Mouse (Mus musculus): ENCODE results near the gene Tmem223. TPM values are rescaled to one million over a fixed set of nuclear protein-coding genes. Genes with fewer than 3 reads are reported as not detected.

The Tmem223 gene
- total and polyA plus RNA-seq, 2 experiments from 2014 or later = 241 to 269 TPM

DNA sequence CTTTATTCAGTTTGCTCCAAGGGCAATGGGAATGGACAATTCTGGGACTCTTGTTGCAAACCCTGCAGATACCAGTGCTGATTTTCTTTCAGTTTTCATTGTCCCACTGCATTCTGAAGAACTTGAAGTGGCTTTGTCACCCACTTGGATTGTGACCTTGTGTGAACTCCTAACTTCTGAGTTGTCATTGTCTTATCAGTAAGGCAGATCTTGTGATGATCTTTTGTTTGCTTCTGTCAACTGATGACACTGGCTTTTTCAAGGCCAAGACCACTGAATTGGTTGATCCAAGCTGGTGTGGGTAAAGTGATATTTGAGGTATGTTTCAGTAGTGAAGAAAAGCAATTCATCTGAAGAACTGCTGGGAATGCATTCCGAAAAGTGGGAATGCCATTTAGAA lies 25.4 kb upstream of the Tmem223 start:
- H3K4me2 ChIP-seq (ENCODE audit: low read depth) = no peak overlapping the region
- no peak for TF ChIP-seq CTCF (IDR thresholded peaks at IDR 0.05; ENCODE audit: low read depth)
- H3K27me3 ChIP-seq (ENCODE audit: insufficient read depth, low read length) = no peaks in the 10 kb centered on the region
- no peak overlapping the region for H3K4me3 ChIP-seq (ENCODE audit: low read depth, low read length)
- no peaks in the 10 kb centered on the region for H3K9me3 ChIP-seq (ENCODE audit: low read length)
- H3K27ac ChIP-seq (ENCODE audit: low read depth, low read length) = no peak overlapping the region
- DNase-seq (no peak), ATAC-seq (no peak)
- WGBS = 96% methylated on average over 1 of the region's 1 CpGs
- peaks cover 62% of the 10 kb centered on the region for H3K36me3 ChIP-seq (ENCODE audit: insufficient read depth)
- H3K9ac ChIP-seq = no peak overlapping the region
- H3K4me1 ChIP-seq (ENCODE audit: insufficient read depth) = peaks cover 8% of the 10 kb centered on the region

DNA sequence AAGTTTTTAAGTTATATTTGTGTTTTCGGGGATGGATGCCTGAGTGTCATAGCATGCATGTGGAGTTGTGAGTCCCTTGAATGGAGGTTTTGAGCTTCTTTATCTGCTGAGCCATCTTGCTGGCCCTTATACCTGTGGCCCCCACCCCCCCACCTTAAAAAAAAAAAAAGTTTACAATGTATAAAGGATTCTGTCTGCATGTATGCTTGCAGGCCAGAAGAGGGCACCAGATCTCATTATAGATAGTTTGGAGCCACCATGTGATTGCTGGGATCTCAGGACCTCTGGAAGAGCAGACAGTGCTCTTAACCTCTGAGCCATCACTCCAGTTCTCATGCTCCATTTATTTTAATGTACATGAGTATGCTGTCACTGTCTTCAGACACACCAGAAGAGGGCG lies 23.4 kb upstream of the Tmem223 start:
- DNase-seq (no peak), ATAC-seq (0 out of 2 replicates have a peak, but pooled peaks have one; percentile 20)
- no peak overlapping the region for H3K27ac ChIP-seq (ENCODE audit: low read depth, low read length)
- TF ChIP-seq CTCF (IDR thresholded peaks at IDR 0.05; ENCODE audit: low read depth) = peak; percentile 43
- no peak overlapping the region for H3K9ac ChIP-seq
- H3K27me3 ChIP-seq (ENCODE audit: insufficient read depth, low read length) = no peaks in the 10 kb centered on the region
- no peak overlapping the region for H3K4me2 ChIP-seq (ENCODE audit: low read depth)
- peaks cover 5% of the 10 kb centered on the region for H3K4me1 ChIP-seq (ENCODE audit: insufficient read depth)
- peaks cover 75% of the 10 kb centered on the region for H3K36me3 ChIP-seq (ENCODE audit: insufficient read depth)
- 73% methylated on average over 2 of the region's 2 CpGs for WGBS
- no peaks in the 10 kb centered on the region for H3K9me3 ChIP-seq (ENCODE audit: low read length)
- no peak overlapping the region for H3K4me3 ChIP-seq (ENCODE audit: low read depth, low read length)

DNA sequence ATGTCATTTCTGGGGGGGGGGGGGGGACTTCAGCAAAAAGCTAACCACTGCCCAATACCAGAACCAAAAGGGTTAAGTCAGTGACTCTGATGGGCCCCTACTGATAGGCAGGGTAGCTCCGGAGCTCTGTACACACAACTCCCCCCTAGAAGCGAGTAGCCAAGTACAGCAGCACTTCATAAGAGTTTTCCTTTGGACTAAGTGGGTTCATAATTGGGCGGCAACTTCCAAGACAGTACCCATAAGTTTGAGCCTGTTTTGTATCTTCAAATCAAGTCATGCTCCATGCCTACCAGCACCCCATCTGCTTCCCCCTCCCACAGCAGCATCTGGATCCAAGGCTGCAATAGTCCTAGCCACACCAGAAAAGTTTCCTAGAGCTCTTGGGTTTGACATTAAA lies 15.1 kb upstream of the Tmem223 start:
- no peak overlapping the region for H3K4me3 ChIP-seq (ENCODE audit: low read depth, low read length)
- H3K9me3 ChIP-seq (ENCODE audit: low read length) = no peaks in the 10 kb centered on the region
- H3K36me3 ChIP-seq (ENCODE audit: insufficient read depth) = peaks cover 30% of the 10 kb centered on the region
- H3K9ac ChIP-seq = no peak overlapping the region
- DNase-seq = no peak
- 83% methylated on average over 3 of the region's 3 CpGs for WGBS
- no peak overlapping the region for H3K27ac ChIP-seq (ENCODE audit: low read depth, low read length)
- peaks cover 16% of the 10 kb centered on the region for H3K4me1 ChIP-seq (ENCODE audit: insufficient read depth)
- TF ChIP-seq CTCF (IDR thresholded peaks at IDR 0.05; ENCODE audit: low read depth) = no peak
- no peak for ATAC-seq
- H3K27me3 ChIP-seq (ENCODE audit: insufficient read depth, low read length) = no peaks in the 10 kb centered on the region
- peak overlapping the region; percentile 63; the same call in 1 of the 2 replicates for H3K4me2 ChIP-seq (ENCODE audit: low read depth)

DNA sequence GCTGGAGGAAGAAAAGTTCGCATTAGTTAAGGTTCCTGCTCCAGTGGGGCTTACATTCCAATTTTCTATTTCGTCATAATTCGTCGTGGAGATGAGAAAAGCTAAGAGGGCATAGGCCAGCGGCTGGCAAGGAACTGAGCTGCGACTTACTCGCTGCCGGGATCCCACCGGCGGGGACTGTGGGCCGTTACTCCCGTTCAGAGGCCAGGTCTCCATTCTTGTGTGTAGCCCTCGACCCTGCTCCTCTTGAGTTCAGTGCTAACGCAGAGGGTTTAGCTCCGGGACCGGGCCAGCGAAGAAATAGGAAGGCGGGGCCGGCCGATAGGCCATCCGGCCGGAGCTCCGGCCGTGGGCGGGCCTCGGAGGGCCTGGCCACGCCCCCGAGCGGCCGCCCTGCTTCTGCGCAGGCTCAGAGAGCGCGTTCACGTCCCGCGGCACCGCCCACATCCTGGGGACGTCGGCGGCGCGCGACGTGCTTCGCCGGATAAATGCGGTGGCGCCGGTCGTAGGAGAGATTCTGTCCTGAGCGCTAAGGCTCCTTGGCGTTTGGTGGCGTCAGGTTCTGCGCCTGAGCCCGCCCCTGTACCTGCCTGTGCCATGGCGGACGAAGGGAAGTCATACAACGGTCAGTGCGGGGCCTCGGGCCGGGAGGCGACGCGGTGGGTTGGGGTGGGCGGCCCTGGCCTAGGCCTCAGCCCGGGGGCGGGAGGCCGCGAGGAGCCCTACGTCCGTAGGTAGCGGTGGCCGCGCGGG lies 14.0 kb upstream of the Tmem223 start, which contains the start of gene Nxf1:
Gene Nxf1, plus strand, starts transcription at position 439 of the 753 bp plus-strand sequence.
- ATAC-seq (peak; percentile 96), DNase-seq (peak; percentile 95)
- H3K4me3 ChIP-seq (ENCODE audit: low read depth, low read length) = peak within 1 kb of the TSS; percentile 93
- peak; percentile 26; the same call in 1 of the 2 replicates for TF ChIP-seq CTCF (IDR thresholded peaks at IDR 0.05; ENCODE audit: low read depth)
- H3K36me3 ChIP-seq (ENCODE audit: insufficient read depth) = peaks cover 21% of the 10 kb centered on the region
- H3K4me1 ChIP-seq (ENCODE audit: insufficient read depth) = peaks cover 16% of the 10 kb centered on the region
- H3K27ac ChIP-seq (ENCODE audit: low read depth, low read length) = peak within 1 kb of the TSS; percentile 89
- H3K27me3 ChIP-seq (ENCODE audit: insufficient read depth, low read length) = no peaks in the 10 kb centered on the region
- peak within 1 kb of the TSS; percentile 63 for H3K4me2 ChIP-seq (ENCODE audit: low read depth)
- H3K9me3 ChIP-seq (ENCODE audit: low read length) = no peaks in the 10 kb centered on the region
- H3K9ac ChIP-seq = peak within 1 kb of the TSS; percentile 92
- 2% methylated on average over 75 of the region's 75 CpGs for WGBS

DNA sequence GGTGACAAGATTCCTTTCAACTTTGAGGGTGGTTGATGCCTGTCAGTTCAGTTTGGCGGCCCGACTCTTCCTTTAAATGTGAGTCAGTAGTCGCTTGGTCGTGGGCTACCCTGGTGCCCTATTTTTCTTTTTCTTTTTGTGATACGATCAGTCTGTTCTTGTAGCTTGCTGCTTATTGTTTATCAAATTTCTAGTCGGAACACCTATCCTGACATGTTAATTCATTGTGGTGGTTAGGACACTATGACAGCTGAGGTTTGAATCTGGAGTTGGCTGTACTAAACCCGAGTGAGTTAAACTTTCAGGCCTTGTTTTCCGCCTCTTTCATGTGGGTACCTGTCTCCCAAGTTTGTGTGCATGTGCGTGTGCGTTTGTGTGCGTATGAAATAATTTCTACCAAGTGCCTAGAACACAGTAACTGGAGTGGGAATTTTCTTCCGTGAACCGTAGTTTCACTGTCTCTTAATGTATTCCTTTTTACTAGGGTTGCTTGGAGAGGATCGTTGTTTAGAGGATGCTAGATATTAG lies 13.3 kb upstream of the Tmem223 start:
- no peak for ATAC-seq
- 4% methylated on average over 14 of the region's 14 CpGs for WGBS
- H3K9me3 ChIP-seq (ENCODE audit: low read length) = no peaks in the 10 kb centered on the region
- H3K36me3 ChIP-seq (ENCODE audit: insufficient read depth) = peaks cover 22% of the 10 kb centered on the region
- DNase-seq = peak; percentile 21
- peak overlapping the region; percentile 93 for H3K4me3 ChIP-seq (ENCODE audit: low read depth, low read length)
- no peaks in the 10 kb centered on the region for H3K27me3 ChIP-seq (ENCODE audit: insufficient read depth, low read length)
- peak overlapping the region; percentile 89 for H3K27ac ChIP-seq (ENCODE audit: low read depth, low read length)
- H3K4me2 ChIP-seq (ENCODE audit: low read depth) = peak overlapping the region; percentile 63
- no peak for TF ChIP-seq CTCF (IDR thresholded peaks at IDR 0.05; ENCODE audit: low read depth)
- H3K9ac ChIP-seq = peak overlapping the region; percentile 92
- H3K4me1 ChIP-seq (ENCODE audit: insufficient read depth) = peaks cover 16% of the 10 kb centered on the region

DNA sequence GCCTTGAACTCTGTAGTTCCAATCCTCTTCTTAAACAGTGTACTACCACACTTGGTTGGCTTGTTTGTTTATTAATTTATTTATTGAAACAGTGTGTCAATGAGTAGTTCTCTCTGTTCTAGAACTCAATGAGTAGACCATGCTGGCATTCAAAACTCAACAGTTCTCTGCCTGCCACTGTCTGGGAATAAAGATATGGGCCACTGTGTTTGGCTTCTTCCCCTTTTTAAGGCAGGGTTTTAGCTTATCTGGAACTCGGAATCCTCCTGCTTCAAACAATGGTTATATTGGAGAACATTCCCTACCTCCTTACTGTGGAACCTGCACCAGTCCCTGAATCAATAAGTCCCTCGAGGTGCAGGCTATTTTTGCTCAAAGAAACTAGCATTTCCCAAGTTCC lies 11.9 kb upstream of the Tmem223 start:
- no peak for ATAC-seq
- no peak for DNase-seq
- H3K4me3 ChIP-seq (ENCODE audit: low read depth, low read length) = no peak overlapping the region
- no peak overlapping the region for H3K4me2 ChIP-seq (ENCODE audit: low read depth)
- no peaks in the 10 kb centered on the region for H3K9me3 ChIP-seq (ENCODE audit: low read length)
- no peak overlapping the region for H3K27ac ChIP-seq (ENCODE audit: low read depth, low read length)
- H3K4me1 ChIP-seq (ENCODE audit: insufficient read depth) = peaks cover 16% of the 10 kb centered on the region
- WGBS = 88% methylated on average over 2 of the region's 2 CpGs
- H3K27me3 ChIP-seq (ENCODE audit: insufficient read depth, low read length) = no peaks in the 10 kb centered on the region
- peaks cover 27% of the 10 kb centered on the region for H3K36me3 ChIP-seq (ENCODE audit: insufficient read depth)
- no peak for TF ChIP-seq CTCF (IDR thresholded peaks at IDR 0.05; ENCODE audit: low read depth)
- no peak overlapping the region for H3K9ac ChIP-seq

DNA sequence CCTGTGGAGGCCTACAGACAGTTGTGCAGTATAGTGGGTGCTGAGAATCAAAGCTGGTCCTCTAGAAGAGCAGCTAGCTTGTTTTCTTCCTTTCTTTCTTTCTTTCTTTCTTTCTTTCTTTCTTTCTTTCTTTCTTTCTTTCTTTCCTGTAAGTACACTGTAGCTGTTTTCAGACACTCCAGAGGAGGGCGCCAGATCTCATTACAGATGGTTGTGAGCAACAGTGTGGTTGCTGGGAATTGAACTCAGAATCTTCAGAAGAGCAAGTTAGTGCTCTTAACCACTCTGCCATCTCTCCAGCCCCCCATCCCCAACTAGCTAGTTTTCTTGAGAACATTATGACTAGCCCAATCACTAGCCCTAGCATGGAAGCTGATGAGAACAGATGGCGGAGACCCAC lies 10.0 kb upstream of the Tmem223 start:
- WGBS = 90% methylated on average over 2 of the region's 2 CpGs
- peaks cover 15% of the 10 kb centered on the region for H3K4me1 ChIP-seq (ENCODE audit: insufficient read depth)
- 0 out of 2 replicates have a peak, but pooled peaks cover 5% of the 10 kb centered on the region for H3K9me3 ChIP-seq (ENCODE audit: low read length)
- peak; percentile 4; the same call in 1 of the 2 replicates for TF ChIP-seq CTCF (IDR thresholded peaks at IDR 0.05; ENCODE audit: low read depth)
- no peak overlapping the region for H3K4me3 ChIP-seq (ENCODE audit: low read depth, low read length)
- no peak overlapping the region for H3K9ac ChIP-seq
- no peak overlapping the region for H3K27ac ChIP-seq (ENCODE audit: low read depth, low read length)
- no peaks in the 10 kb centered on the region for H3K27me3 ChIP-seq (ENCODE audit: insufficient read depth, low read length)
- no peak overlapping the region for H3K4me2 ChIP-seq (ENCODE audit: low read depth)
- no peak for ATAC-seq
- no peak for DNase-seq
- H3K36me3 ChIP-seq (ENCODE audit: insufficient read depth) = peaks cover 38% of the 10 kb centered on the region
